Mouse (Mus musculus) common myeloid progenitor, adult 5-6 weeks (primary cell): ENCODE data around the gene Ankrd6. TPM values are rescaled to one million over a fixed set of nuclear protein-coding genes. Genes with fewer than 3 reads are reported as not detected.

Source experiments
- ATAC-seq: replicated peaks from 2 replicates; pipeline ENCODE4 v1.8.0; 2016; ENCODE audit warnings: low read depth, mild to moderate bottlenecking, moderate TSS enrichment, inconsistent platforms; ENCODE audit not compliant: poor library complexity, severe bottlenecking
- total RNA-seq: library from RNA; stranded (forward); fragments of 200-1000, 187-1606 nt; gene quantifications from 2 replicates; pipeline ENCODE4 v1.2.3, GENCODE M21; 2017

Gene Ankrd6
- total RNA-seq, 1 experiment from 2014 or later, result 1.9 TPM

DNA sequence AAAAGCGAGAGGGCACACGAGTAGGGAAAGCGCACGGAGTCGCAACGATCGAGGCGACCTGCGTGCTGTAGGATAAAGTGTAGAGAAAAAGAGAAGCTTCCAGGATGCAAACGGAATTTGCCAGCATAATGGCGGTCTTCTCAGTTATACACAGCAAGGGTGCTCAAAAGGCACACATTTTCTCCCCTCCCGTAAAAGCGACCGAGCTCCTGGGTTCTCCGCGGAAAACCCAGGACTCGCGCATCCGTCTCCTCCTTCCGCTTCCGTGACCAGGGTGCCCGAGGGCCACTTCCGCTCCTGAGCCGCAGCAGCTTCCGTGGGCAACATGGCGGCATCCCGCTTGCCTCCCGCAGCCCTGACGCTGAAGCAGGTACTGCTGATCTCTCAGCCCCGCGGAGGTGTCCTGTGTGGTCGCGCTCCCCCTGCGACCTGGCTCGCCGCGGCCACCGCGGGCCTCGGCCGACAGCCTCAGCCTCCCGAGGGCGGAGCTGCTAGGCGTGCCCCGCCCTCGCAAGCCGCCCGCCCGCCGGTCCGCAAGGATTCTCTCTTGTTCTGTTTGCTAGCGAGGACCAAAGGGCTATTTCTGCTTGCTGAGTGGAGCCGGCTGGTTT lies 150.6 kb downstream of the Ankrd6 start, which contains the start of gene Lyrm2:
Lyrm2 (plus strand) TSS at position 288 of the 611 bp plus-strand sequence.
- peak; percentile 98 for ATAC-seq

DNA sequence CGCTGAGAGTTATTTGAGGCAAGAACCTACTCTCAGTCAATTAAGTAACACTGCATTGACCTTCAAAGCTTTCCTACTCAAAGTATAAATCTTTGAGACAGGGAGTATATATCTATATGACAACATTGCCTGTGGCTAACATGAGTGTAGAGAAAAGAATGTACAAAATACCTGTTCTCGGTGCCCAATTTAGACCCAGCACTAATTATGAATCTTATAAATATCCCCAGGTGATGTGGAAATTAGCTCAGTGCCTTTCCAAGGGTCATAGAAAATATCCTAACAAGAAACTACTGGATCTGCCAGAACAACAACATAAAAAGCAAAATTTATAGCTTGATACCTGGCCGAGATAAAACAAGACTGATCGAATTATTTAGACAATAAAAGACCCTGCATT lies 151.7 kb downstream of the Ankrd6 start:
- no peak for ATAC-seq

- ATAC-seq, result no peak
Measured at GRCm38 (mm10) chr4:32789020-32789419, 161.6 kb downstream of the Ankrd6 start.

GRCm38 (mm10) chr4:32787110-32787509 lies 163.5 kb downstream of the Ankrd6 start:
- ATAC-seq, result no peak

DNA sequence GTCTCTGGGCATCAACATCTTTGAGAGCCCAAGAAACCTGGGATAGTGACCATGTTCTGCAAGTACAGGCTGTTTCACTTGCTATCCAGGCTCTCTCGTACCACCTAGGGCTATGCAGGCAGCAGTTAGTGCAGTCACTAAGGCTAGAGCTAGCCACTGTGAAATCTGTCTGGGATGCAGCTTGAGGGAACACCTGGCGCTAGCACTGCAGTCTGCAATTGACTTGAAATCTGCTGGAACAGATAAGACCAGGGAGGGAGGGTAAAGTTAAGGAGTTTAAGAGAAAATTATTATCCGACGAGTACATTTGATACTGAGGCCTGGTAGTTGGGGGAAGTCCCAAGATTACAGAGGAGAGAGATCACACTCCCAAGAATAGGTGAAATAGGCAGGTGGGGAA lies 170.6 kb downstream of the Ankrd6 start:
- no peak for ATAC-seq

DNA sequence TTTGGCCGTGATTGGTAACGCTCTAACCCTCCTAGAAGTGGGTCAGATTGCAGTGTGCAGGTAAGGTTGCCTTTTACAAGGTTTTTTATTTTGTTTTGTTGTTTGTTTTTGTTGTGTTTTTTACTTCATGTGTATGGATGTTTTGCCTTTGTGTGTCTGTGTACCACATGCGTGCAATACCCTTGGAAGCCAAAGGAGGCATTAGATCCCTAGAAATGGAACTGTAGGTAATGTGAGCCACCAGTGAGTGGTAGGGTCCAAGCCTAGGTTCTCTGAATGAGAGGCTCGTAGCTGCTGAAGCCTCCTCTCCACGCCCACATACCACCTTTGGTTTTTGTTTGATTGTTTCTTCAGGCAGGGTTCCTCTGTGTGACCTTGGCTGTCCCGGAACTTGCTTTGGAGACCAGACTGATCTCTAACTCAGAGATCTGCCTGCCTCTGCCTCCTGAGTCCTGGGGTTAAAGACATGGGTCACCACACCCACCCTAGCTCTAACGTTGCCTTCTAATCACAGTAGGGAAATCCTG lies 180.3 kb downstream of the Ankrd6 start:
- ATAC-seq, result no peak

DNA sequence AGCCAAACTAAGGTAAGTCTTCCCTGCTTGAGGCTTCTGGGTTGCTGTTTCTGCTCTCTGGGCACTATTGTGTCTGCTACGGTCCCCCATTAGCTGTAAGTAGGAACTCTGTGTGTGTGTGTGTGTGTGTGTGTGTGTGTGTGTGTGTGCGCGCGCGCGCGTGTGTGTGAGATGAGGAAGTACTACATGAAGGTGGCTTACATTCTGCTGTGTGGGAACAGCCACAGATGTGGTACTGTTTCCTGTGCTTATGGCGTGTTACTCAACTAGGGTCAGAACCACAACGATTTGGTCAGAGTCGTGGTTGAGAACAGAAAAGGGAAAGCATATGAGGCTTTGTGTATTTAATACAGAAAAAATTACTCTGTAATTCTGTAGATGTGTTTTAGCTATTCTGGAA lies 182.6 kb downstream of the Ankrd6 start:
- peak; percentile 100 for ATAC-seq

DNA sequence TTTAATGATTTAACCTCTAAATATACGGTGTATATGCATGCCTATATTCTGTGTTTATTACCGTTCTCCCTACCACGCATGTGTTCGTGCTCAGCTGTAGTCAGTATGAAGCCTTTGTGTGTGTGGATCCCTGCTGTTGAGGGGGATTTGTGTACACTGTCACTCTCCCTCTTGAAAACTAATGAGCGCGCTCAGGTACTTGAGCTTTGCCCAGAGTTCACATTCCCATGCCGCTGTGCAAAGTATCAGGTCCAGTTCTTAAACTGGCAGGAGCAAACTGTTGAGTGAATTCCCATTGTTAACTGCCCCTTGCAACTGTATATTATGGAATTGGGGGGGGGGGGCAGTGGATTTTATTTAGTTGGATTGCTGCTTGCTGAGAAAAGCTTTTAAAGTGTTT lies 183.2 kb downstream of the Ankrd6 start:
- ATAC-seq, result no peak

- no peak for ATAC-seq
Measured at GRCm38 (mm10) chr4:32757430-32757829, 193.2 kb downstream of the Ankrd6 start.

Other genes with a start within 250 kb of the Ankrd6 start
- 41.8 and 45.4 TPM in 2 replicates for gene Lyrm2, start 150.6 kb downstream of the Ankrd6 start, total RNA-seq
- 0.18 TPM in 1 of 2 replicates, not detected in the other for gene Rragd, start 32.2 kb upstream of the Ankrd6 start, total RNA-seq
- gene Ube2j1, start 80.6 kb upstream of the Ankrd6 start, total RNA-seq, result 42.0 and 53.7 TPM in 2 replicates
- not detected in 2 replicates for gene Gabrr2, start 112.2 kb upstream of the Ankrd6 start, total RNA-seq
- not detected in 2 replicates for gene Gabrr1, start 181.7 kb upstream of the Ankrd6 start, total RNA-seq
- 1.4 and 1.6 TPM in 2 replicates for gene Pm20d2, start 238.9 kb upstream of the Ankrd6 start, total RNA-seq